9 mouse cellular contexts compared by ENCODE assay signal in the genomic region with DNA sequence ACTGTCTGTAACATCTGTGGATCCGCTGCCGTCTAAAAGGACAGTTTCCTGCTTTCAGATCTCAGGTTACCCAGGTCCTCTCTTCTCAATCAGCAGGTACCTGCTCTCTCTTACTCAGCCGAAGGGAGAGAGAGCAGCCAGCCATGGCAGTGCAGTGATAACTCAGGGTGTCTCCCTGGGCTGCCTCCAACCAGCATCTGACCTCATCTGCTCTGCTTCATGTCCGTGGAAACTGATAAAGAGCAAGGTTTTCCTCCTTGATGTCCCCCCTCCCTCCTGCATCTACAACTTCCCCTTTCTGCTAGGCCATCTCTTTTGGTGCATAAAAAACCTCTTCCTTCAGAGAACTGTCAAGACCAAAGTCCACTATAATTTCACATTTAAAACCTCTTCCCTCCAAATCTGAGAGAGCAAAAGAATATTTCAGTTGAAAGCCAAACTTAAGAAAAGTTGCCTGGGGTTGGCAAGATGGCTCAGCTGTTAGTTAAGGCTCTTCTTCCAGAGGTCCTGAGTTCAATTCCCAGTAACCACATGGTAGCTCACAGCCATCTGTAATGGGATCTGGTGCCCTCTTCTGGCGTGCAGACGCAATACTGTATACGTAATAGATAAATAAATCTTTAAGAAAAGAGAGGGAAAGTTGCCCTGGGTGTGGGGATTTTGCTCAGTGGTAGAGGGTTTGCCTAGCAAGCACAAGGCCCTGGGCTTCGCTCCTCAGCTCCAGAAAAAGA. TPM values are rescaled to one million over a fixed set of nuclear protein-coding genes. Genes with fewer than 3 reads are reported as not detected.
A peak's percentile ranks its signal among the peaks of the same experiment; 100 is the strongest.
DNase-seq lines count a peak whose midpoint lies in the region; ATAC-seq and TF ChIP-seq lines count a peak whose summit lies in the region.
"Had no signal": no experiment of that assay in that cellular context is flagged by ENCODE, and none has a peak within 500 bp of the region (broad histone marks: within the 10 kb centered on the region; RNA-seq: fewer than 3 reads in every experiment).

No protein-coding gene starts in this region.

- no peak overlapping the region for H3K27ac ChIP-seq in hindbrain, postnatal 0 days
- H3K27ac ChIP-seq in hindbrain, embryonic 11.5 days (ENCODE audit: low read depth, low read length), result no peak overlapping the region
- H3K27ac ChIP-seq in liver, adult 2 months (replicated peaks; ENCODE audit: insufficient read depth, low read depth, low read length), result no peak overlapping the region
- H3K27ac ChIP-seq: heart, embryonic 15.5 days had no signal

- H3K4me2 ChIP-seq in hindbrain, postnatal 0 days (ENCODE audit: low read depth, low read length), result no peak overlapping the region
- no peak overlapping the region for H3K4me2 ChIP-seq in hindbrain, embryonic 11.5 days (replicated peaks; ENCODE audit: low read depth, low read length)
- H3K4me2 ChIP-seq: heart, embryonic 15.5 days had no signal

- no peaks in the 10 kb centered on the region for H3K79me2 ChIP-seq in liver, adult 2 months (ENCODE audit: control insufficient read depth, insufficient read depth, low read length)

- no peaks in the 10 kb centered on the region for H3K36me3 ChIP-seq in hindbrain, postnatal 0 days (ENCODE audit: insufficient read depth, low read length)
- no peaks in the 10 kb centered on the region for H3K36me3 ChIP-seq in hindbrain, embryonic 11.5 days (ENCODE audit: control insufficient read depth, insufficient read depth, low read length)
- no peaks in the 10 kb centered on the region for H3K36me3 ChIP-seq in liver, adult 2 months (ENCODE audit: control insufficient read depth, insufficient read depth, low read length)
- H3K36me3 ChIP-seq: heart, embryonic 15.5 days had no signal

- H3K9me3 ChIP-seq in hindbrain, postnatal 0 days (ENCODE audit: low read length), result no peaks in the 10 kb centered on the region
- no peaks in the 10 kb centered on the region for H3K9me3 ChIP-seq in hindbrain, embryonic 11.5 days (ENCODE audit: control insufficient read depth, low read length)
- H3K9me3 ChIP-seq: heart, embryonic 15.5 days had no signal

- peak; percentile 49; the same call in 1 of the 2 replicates for TF ChIP-seq CTCF in hindbrain, postnatal 0 days (IDR thresholded peaks at IDR 0.05; ENCODE audit: low read depth)
- TF ChIP-seq CTCF in liver, adult 2 months (IDR thresholded peaks at IDR 0.05; ENCODE audit: low read depth, low read length), result peak; percentile 24; the same call in 1 of the 2 replicates

- no peak overlapping the region for H3K9ac ChIP-seq in hindbrain, postnatal 0 days (replicated peaks; ENCODE audit: low read length)
- no peak overlapping the region for H3K9ac ChIP-seq in hindbrain, embryonic 11.5 days (ENCODE audit: low read depth, low read length)
- H3K9ac ChIP-seq in liver, adult 2 months (ENCODE audit: low read depth, low read length), result no peak overlapping the region
- H3K9ac ChIP-seq: heart, embryonic 15.5 days had no signal

- no peak overlapping the region for H3K4me3 ChIP-seq in hindbrain, postnatal 0 days (ENCODE audit: low read length)
- H3K4me3 ChIP-seq in hindbrain, embryonic 11.5 days (ENCODE audit: low read depth, low read length), result no peak overlapping the region
- no peak overlapping the region for H3K4me3 ChIP-seq in liver, adult 2 months (ENCODE audit: insufficient read depth, low read depth, low read length)
- H3K4me3 ChIP-seq: heart, embryonic 15.5 days had no signal

- no peak for TF ChIP-seq POLR2A in liver, adult 2 months (IDR thresholded peaks at IDR 0.05; ENCODE audit: extremely low read depth, insufficient read depth, low read length)

- intact Hi-C loops in left cerebral cortex, postnatal 25 days (cut with DNase I), result no loop called here
- intact Hi-C loops in gastrocnemius, postnatal 36 days (cut with DNase I), result loop anchor here (5.0 kb wide), 1 partner anchor 231 kb away; no protein-coding TSS in a partner anchor

- no peak for ATAC-seq in hindbrain, postnatal 0 days
- no peak for ATAC-seq in hindbrain, embryonic 11.5 days (ENCODE audit: low FRiP score)

- 59% methylated on average over 8 of the region's 8 CpGs for WGBS in hindbrain, postnatal 0 days
- WGBS in hindbrain, embryonic 11.5 days, result 57% methylated on average over 8 of the region's 8 CpGs
- WGBS in liver, adult 2 months, result 63% methylated on average over 8 of the region's 8 CpGs

- no peaks in the 10 kb centered on the region for H3K27me3 ChIP-seq in hindbrain, postnatal 0 days (ENCODE audit: insufficient read depth, low read length)
- no peaks in the 10 kb centered on the region for H3K27me3 ChIP-seq in hindbrain, embryonic 11.5 days (ENCODE audit: control insufficient read depth, insufficient read depth, low read length)
- H3K27me3 ChIP-seq in liver, adult 2 months (ENCODE audit: control insufficient read depth, insufficient read depth, low read length), result no peaks in the 10 kb centered on the region
- H3K27me3 ChIP-seq: heart, embryonic 15.5 days had no signal

- no peaks in the 10 kb centered on the region for H3K4me1 ChIP-seq in hindbrain, postnatal 0 days (ENCODE audit: insufficient read depth, low read length)
- H3K4me1 ChIP-seq in hindbrain, embryonic 11.5 days (replicated peaks; ENCODE audit: control insufficient read depth, insufficient read depth, low read length), result no peaks in the 10 kb centered on the region
- H3K4me1 ChIP-seq in liver, adult 2 months (ENCODE audit: control insufficient read depth, insufficient read depth, low read length), result peaks cover 2% of the 10 kb centered on the region; the same call in 1 of the 2 replicates

- DNase-seq in hindbrain, postnatal 0 days (ENCODE audit: low spot score), result no peak
- DNase-seq in hindbrain, embryonic 11.5 days (ENCODE audit: low spot score), result no peak
- peak; percentile 98 for DNase-seq in MEL-GATA-1-ER (ENCODE audit: extremely low read depth, low read depth)
- no peak for DNase-seq in liver, adult 2 months (ENCODE audit: extremely low read depth, low read depth, low spot score)
- DNase-seq in spleen, adult 18-20 months, result peak; percentile 55 to 65
- DNase-seq in gastrocnemius, adult 18-20 months (ENCODE audit: low spot score), result no peak
- no peak for DNase-seq in left cerebral cortex, postnatal 25 days (ENCODE audit: low spot score in 2 of 2)
- DNase-seq in gastrocnemius, postnatal 36 days, result no peak

RNA-seq across cellular contexts. Expression of a gene that starts 9.4 kb away (rescaled TPM):
- 68.0 and 76.6 TPM in 2 replicates for total RNA-seq in hindbrain, postnatal 0 days (2014; rRNA removed)
- polyA plus RNA-seq in hindbrain, postnatal 0 days (2015; fragmentation: Nextera tagmentation; extraction: Ambion mirVana), result 139 and 159 TPM in 2 replicates
- 76.7 and 79.2 TPM in 2 replicates for polyA plus RNA-seq in hindbrain, embryonic 11.5 days (2014; fragmentation: Nextera tagmentation; extraction: Ambion mirVana)
- total RNA-seq in liver, adult 2 months (2014; rRNA removed), result 14.7 and 17.3 TPM in 2 replicates
- 27.7 and 28.4 TPM in 2 replicates for polyA plus RNA-seq in liver, adult 2 months (2012; rRNA removed)
- 10 to 100 TPM; 63.9 to 66.6 TPM for total RNA-seq in gastrocnemius, adult 18-20 months (2021)
- total RNA-seq in left cerebral cortex, postnatal 25 days (2021), result 100 to 1,000 TPM; 204 TPM
- total RNA-seq in gastrocnemius, postnatal 36 days (2021), result 10 to 100 TPM; 56.4 to 65.7 TPM

RNA-seq across cellular contexts. Expression of a gene that starts 47.4 kb away (rescaled TPM):
- total RNA-seq in hindbrain, postnatal 0 days (2014; rRNA removed), result 42.4 and 42.6 TPM in 2 replicates
- polyA plus RNA-seq in hindbrain, postnatal 0 days (2015; fragmentation: Nextera tagmentation; extraction: Ambion mirVana), result 12.5 and 16.1 TPM in 2 replicates
- polyA plus RNA-seq in hindbrain, embryonic 11.5 days (2014; fragmentation: Nextera tagmentation; extraction: Ambion mirVana), result 15.5 and 16.4 TPM in 2 replicates
- total RNA-seq in liver, adult 2 months (2014; rRNA removed), result 11.0 and 15.0 TPM in 2 replicates
- 41.1 and 41.9 TPM in 2 replicates for polyA plus RNA-seq in liver, adult 2 months (2012; rRNA removed)
- 10 to 100 TPM; 85.1 to 88.2 TPM for total RNA-seq in gastrocnemius, adult 18-20 months (2021)
- total RNA-seq in left cerebral cortex, postnatal 25 days (2021), result 10 to 100 TPM; 54.9 to 59.1 TPM
- 10 to 100 TPM; 73.1 to 79.5 TPM for total RNA-seq in gastrocnemius, postnatal 36 days (2021)

Comparison
In these comparisons a context has a peak if more than half of its experiments do, and no peak if none do; other contexts are left out.
1. DNase-seq: peak in MEL-GATA-1-ER (single experiment) and spleen, adult 18-20 months (2 of 2); none in hindbrain, postnatal 0 days (single experiment), hindbrain, embryonic 11.5 days (single experiment), liver, adult 2 months (single experiment), gastrocnemius, adult 18-20 months (single experiment), left cerebral cortex, postnatal 25 days (0 of 2) and gastrocnemius, postnatal 36 days (0 of 2).